Mouse (Mus musculus) heart, adult 2 months (tissue): ENCODE data around the gene Wdr24. TPM values are rescaled to one million over a fixed set of nuclear protein-coding genes. Genes with fewer than 3 reads are reported as not detected.

Source experiments
- DNase-seq, 2 experiments: peaks; one replicate each; pipeline ENCODE4 v3.0.0; 2021
- H3K27ac ChIP-seq: fragments of 200-600 bp; 2 replicates; pipeline ENCODE4 v1.8.1; 2022
- H3K27me3 ChIP-seq: fragments of 200-500 bp; 2 replicates; pipeline ENCODE4 v1.6.1; 2012; ENCODE audit warnings: mild to moderate bottlenecking, low read length, inconsistent platforms, mixed read lengths; ENCODE audit not compliant: control insufficient read depth, insufficient read depth
- H3K36me3 ChIP-seq: fragments of 200-500 bp; 2 replicates; pipeline ENCODE4 v1.6.1; 2012; ENCODE audit warnings: low read length, inconsistent platforms; ENCODE audit not compliant: control insufficient read depth, insufficient read depth
- H3K4me1 ChIP-seq: fragments of 200-500 bp; 2 replicates; pipeline ENCODE4 v1.6.1; 2011; ENCODE audit warnings: low read length; ENCODE audit not compliant: control insufficient read depth, insufficient read depth
- H3K4me3 ChIP-seq: fragments of 200-600 bp; 2 replicates; pipeline ENCODE4 v1.8.1; 2022
- H3K79me2 ChIP-seq: fragments of 200-500 bp; replicated peaks from 2 replicates; pipeline ENCODE4 v1.6.1; 2012; ENCODE audit warnings: mild to moderate bottlenecking, inconsistent platforms, low read length, moderate library complexity, mixed read lengths; ENCODE audit not compliant: control insufficient read depth, insufficient read depth
- H3K9ac ChIP-seq: fragments of 200-500 bp; 2 replicates; pipeline ENCODE4 v1.6.1; 2012; ENCODE audit warnings: low read depth, mild to moderate bottlenecking, control low read depth, inconsistent platforms, low read length, mixed read lengths
- CTCF ChIP-seq: fragments of 200-600 bp; IDR thresholded peaks from 2 replicates; pipeline ENCODE4 v1.8.1; 2022; ENCODE audit warnings: antibody characterized with exemption, mild to moderate bottlenecking, moderate library complexity
- EP300 ChIP-seq: fragments of 200-500 bp; IDR thresholded peaks from 2 replicates; pipeline ENCODE4 v1.6.1; 2011; ENCODE audit warnings: low read depth, low read length, control low read depth; ENCODE audit not compliant: insufficient read depth
- POLR2A ChIP-seq: fragments of 200-500 bp; IDR thresholded peaks from 2 replicates; pipeline ENCODE4 v1.6.1; 2011; ENCODE audit warnings: mild to moderate bottlenecking, low read depth, low read length, control low read depth; ENCODE audit not compliant: insufficient read depth
- WGBS: fragments of 180-500 bp; shearing (Covaris S2); methylation state at CpG from one replicate; pipeline ENCODE4 v1.1.7; 2018; 5-methylcytosine and 5-hydroxymethylcytosine counted together
- intact Hi-C: fragments of 180-260 bp; cut with DNase I; formaldehyde crosslinking; loops from one replicate; pipeline ENCODE4 v1.15.1; 2025
- polyA plus RNA-seq: library from polyadenylated mRNA; depleted of rRNA; stranded (reverse); fragments of >200 nt; gene quantifications from 2 replicates; pipeline ENCODE4 v1.2.3, GENCODE M21; 2012
- total RNA-seq, 2 experiments: library from RNA; stranded (reverse); gene quantifications; 2 replicates each; pipeline ENCODE4 v1.2.3; 2021

Wdr24 gene
- total and polyA plus RNA-seq, 3 experiments = 11.0 to 20.4 (median 11.1) TPM

- H3K27ac ChIP-seq = no peak overlapping the region
- H3K4me3 ChIP-seq = no peak overlapping the region
- no peaks in the 10 kb centered on the region; the same call in 1 of the 2 replicates for H3K79me2 ChIP-seq
- intact Hi-C loops = no loop called here
- no peaks in the 10 kb centered on the region for H3K27me3 ChIP-seq
- WGBS = 94% methylated on average over 22 of the region's 22 CpGs
- TF ChIP-seq EP300 (no peak), CTCF (no peak), POLR2A (no peak)
- H3K36me3 ChIP-seq = no peaks in the 10 kb centered on the region; the same call in 1 of the 2 replicates
- no peak overlapping the region for H3K9ac ChIP-seq
- H3K4me1 ChIP-seq = peaks cover 17% of the 10 kb centered on the region
- DNase-seq = peak in 1 of 2 experiments; percentile 18
These were observed 4.3 kb downstream of the Wdr24 start for GRCm38 (mm10) chr17:25827546-25828222.

- intact Hi-C loops = no loop called here
- no peak for TF ChIP-seq CTCF
- 86% methylated on average over 8 of the region's 8 CpGs for WGBS
- no peaks in the 10 kb centered on the region for H3K27me3 ChIP-seq
- H3K27ac ChIP-seq = peak overlapping the region; percentile 81
- peak overlapping the region; percentile 83 for H3K4me3 ChIP-seq
- DNase-seq = no peak
- H3K79me2 ChIP-seq = no peaks in the 10 kb centered on the region; the same call in 1 of the 2 replicates
- H3K4me1 ChIP-seq = peaks cover 17% of the 10 kb centered on the region
- no peak overlapping the region for H3K9ac ChIP-seq
- no peaks in the 10 kb centered on the region; the same call in 1 of the 2 replicates for H3K36me3 ChIP-seq
These were observed 4.8 kb downstream of the Wdr24 start for GRCm38 (mm10) chr17:25828223-25828594.

- peak; percentile 85 to 86 for DNase-seq
- peak within 1 kb of the TSS; percentile 81 for H3K27ac ChIP-seq
- under 1% methylated on average over 32 of the region's 32 CpGs for whole genome bisulfite sequencing
- H3K27me3 ChIP-seq = no peaks in the 10 kb centered on the region
- H3K4me1 ChIP-seq = peaks cover 16% of the 10 kb centered on the region
- H3K4me3 ChIP-seq = peak within 1 kb of the TSS; percentile 83
- H3K9ac ChIP-seq = peak within 1 kb of the TSS; percentile 85
- TF ChIP-seq POLR2A = peak; percentile 84
- TF ChIP-seq EP300 = no peak
- peak; percentile 58 for TF ChIP-seq CTCF
- H3K36me3 ChIP-seq = no peaks in the 10 kb centered on the region; the same call in 1 of the 2 replicates
- no peaks in the 10 kb centered on the region; the same call in 1 of the 2 replicates for H3K79me2 ChIP-seq
- intact Hi-C loops = no loop called here
These were observed 5.5 kb downstream of the Wdr24 start, which contains the start of gene Jmjd8 for GRCm38 (mm10) chr17:25828712-25829557. Jmjd8 (plus strand) TSS chr17:25828867.

GRCm38 (mm10) chr17:25829558-25830017 lies 6.2 kb downstream of the Wdr24 start:
- H3K27ac ChIP-seq = no peak overlapping the region
- WGBS = 33% methylated on average over 8 of the region's 8 CpGs

GRCm38 (mm10) chr17:25830200-25830753 lies 6.8 kb downstream of the Wdr24 start:
- Histone ChIP-seq H3K36me3 (no peaks in the 10 kb centered on the region; the same call in 1 of the 2 replicates), H3K27me3 (no peaks in the 10 kb centered on the region), H3K4me3 (no peak overlapping the region), H3K27ac (no peak overlapping the region), H3K79me2 (peaks cover 1% of the 10 kb centered on the region), H3K4me1 (peaks cover 16% of the 10 kb centered on the region), H3K9ac (no peak overlapping the region)
- TF ChIP-seq EP300 = no peak
- no peak for TF ChIP-seq POLR2A
- TF ChIP-seq CTCF = no peak
- intact Hi-C loops = loop anchor here (5.0 kb wide), 1 partner anchor 37 kb away; the partner anchor contains the start of gene Mcrip2
- 81% methylated on average over 4 of the region's 4 CpGs for WGBS
- no peak for DNase-seq

More at GRCm38 (mm10) chr17:25829558-25830017, 6.2 kb downstream of the Wdr24 start:
- Histone ChIP-seq H3K9ac (peak overlapping the region; percentile 85; the same call in 1 of the 2 replicates), H3K4me1 (peaks cover 12% of the 10 kb centered on the region), H3K27me3 (no peaks in the 10 kb centered on the region), H3K4me3 (peak overlapping the region; percentile 83), H3K36me3 (no peaks in the 10 kb centered on the region; the same call in 1 of the 2 replicates), H3K79me2 (no peaks in the 10 kb centered on the region; the same call in 1 of the 2 replicates)
- intact Hi-C loops = loop anchor here (5.0 kb wide), 1 partner anchor 38 kb away; the partner anchor contains the start of gene Mcrip2
- no peak for DNase-seq
- TF ChIP-seq POLR2A (0 out of 2 replicates have a peak, but pooled peaks have one; percentile 19), CTCF (no peak), EP300 (no peak)
